Mouse (Mus musculus) embryo, embryonic 10.5 days (tissue): ENCODE measurements around the gene Olfr1085.
"Not testable (repeated sequence)": the region's sequence is repeated elsewhere in the genome, so short reads cannot be mapped to it uniquely, and the experiment has no call there.

Source experiments
- DNase-seq: peaks from one replicate; pipeline ENCODE4 v3.0.0-alpha.2; 2015; ENCODE audit warnings: low spot score

Gene Olfr1085

DNA sequence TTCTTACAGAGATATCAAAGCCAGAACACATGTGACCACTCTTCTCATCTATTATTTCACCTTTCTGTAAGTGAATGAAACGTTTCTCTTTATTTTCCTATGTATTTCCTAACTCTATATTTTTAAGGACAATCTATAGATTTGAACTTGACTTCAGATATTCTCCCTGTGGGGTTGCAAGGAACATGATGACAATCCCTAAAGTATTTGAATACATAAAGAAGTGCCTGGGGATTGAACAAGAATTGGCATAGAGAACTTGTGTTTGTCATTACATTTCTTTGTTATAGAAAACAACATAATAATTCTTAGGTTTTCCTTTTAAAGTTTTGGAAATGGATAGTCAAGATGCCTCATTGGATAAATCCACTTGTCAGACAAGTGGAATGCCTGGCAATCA, at the start of gene Olfr1085:
Gene Olfr1085 (minus strand): TSS at position 101 of the 400 bp plus-strand sequence.
- no peak for DNase-seq

DNA sequence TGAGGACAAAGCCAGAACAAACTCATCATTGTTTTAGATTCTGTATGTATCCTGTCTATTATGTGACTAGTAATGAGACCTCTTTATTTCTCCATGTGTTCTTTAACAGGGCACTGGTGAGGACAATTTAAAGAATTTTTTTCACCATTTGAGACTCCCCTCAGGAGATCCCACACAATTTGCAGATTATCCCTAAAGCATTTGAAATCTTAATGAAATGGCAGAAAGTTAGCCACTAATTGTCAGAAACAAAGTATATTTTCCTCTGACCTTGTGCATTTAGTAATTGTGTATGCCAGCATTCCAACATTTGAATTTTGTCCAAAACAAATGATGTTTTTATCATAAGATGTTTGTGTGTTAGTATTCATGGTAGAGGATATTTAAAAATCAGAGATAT, 36.5 kb upstream of the Olfr1085 start, which contains the start of gene Olfr1087:
Gene Olfr1087 (minus strand): TSS at position 101 of the 400 bp plus-strand sequence.
- no peak for DNase-seq

DNA sequence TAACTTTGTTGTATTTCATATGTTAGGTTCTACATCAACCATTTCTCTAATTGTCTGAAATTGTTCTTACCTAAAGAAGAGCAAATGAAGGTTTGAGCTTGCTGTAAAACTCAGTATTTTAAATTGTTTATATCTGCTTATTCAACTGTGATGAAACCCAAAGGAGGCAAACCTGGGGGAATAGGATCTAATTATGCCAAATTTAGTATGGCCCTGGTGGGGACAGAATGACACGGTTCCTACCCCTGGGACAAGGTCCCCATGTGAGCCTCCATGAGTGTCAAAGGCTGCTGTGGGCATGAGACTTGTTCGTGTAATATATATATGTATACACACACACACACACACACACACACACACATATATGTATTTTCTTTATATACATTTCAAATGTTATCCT, 18.2 kb upstream of the Olfr1085 start, which contains the start of gene Olfr1086:
Gene Olfr1086 (minus strand): TSS at position 101 of the 400 bp plus-strand sequence.
- no peak for DNase-seq

DNA sequence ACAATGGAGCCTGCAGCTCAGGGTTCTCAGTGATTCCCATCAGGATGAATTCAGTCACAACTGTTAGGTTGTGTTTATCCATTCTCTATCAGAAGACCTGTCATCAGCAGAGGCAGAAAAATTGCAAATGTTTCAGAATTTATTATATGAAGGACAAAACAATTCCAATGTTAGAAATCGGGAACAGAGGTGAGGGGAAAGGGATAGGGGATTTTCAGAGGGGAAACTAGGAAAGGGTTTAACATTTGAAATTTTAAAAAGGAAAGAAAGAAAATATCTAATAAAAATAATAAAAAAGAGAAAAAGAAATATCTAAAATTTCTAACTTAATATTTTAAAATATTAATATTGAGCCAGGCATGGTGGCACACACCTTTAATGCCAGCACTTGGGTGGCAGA, 22.2 kb downstream of the Olfr1085 start, which contains the start of gene Olfr1084:
Gene Olfr1084 (minus strand): TSS at position 101 of the 400 bp plus-strand sequence.
- not testable (repeated sequence) for DNase-seq
